Mouse (Mus musculus): ENCODE measurements at regions not wholly inside any gene's neighbourhood (a gene's known extent, or its start where the extent isn't known, plus 50 kb on each side); places are given as distances from the start of the nearest gene placed in this dataset.
A peak's percentile ranks its signal among the peaks of the same experiment; 100 is the strongest.

DNA sequence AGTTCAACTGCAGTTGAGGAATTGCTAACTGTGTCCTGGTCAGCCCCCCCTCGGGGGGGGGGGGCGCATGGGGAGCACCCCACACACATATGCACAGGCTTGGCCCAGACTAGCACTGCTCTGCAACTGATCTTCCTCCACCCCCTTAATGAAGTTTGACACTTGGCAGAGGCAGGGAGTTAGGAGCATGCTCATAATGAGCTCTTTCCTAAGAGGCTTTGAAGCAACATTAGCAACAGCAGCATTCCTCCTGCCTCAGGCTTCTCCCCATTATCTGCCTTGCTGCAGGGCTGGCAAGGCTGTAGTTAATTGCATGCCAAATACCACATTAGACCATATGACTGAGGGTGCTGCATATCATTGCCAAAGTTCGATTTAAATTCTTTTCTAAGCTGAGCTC lies 235.4 kb upstream of the F930015N05Rik start:
- Histone ChIP-seq H3K4me1 (peaks cover 4% of the 10 kb centered on the region; the same call in 1 of the 2 replicates), H3K4me3 (no peak overlapping the region), H3K27ac (no peak overlapping the region), H3K9me3 (no peaks in the 10 kb centered on the region), H3K36me3 (no peaks in the 10 kb centered on the region), H3K27me3 (ENCODE audit: insufficient read depth, poor library complexity, severe bottlenecking) (no peaks in the 10 kb centered on the region)
- DNase-seq (ENCODE audit: low spot score): no peak
- 25% methylated on average over 3 of the region's 3 CpGs for WGBS

DNA sequence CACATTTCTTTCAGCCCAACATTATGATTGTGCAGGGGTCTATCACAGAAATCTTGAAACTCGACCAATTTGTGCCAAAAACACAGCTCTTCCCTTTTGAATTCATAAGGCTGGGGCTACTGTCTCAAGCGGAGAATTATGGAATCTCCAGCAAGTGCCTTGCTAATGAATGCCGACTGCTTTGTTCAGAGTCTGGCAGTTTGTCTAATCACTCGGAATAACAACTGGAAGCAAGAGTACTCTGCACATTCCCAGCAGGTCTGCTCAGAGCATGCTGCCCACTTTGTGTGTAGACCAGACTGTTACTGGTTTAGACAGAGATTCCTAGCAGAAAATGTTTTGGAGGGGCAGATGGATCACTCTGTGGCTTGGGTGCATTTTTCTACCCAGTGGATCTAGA lies 237.1 kb upstream of the F930015N05Rik start:
- no peak for DNase-seq (ENCODE audit: low spot score)
- no peaks in the 10 kb centered on the region for H3K27me3 ChIP-seq (ENCODE audit: insufficient read depth, poor library complexity, severe bottlenecking)
- 69% methylated on average over 4 of the region's 4 CpGs for WGBS
- H3K4me3 ChIP-seq: no peak overlapping the region
- H3K36me3 ChIP-seq: no peaks in the 10 kb centered on the region
- H3K9me3 ChIP-seq: no peaks in the 10 kb centered on the region
- peaks cover 4% of the 10 kb centered on the region; the same call in 1 of the 2 replicates for H3K4me1 ChIP-seq
- no peak overlapping the region for H3K27ac ChIP-seq

DNA sequence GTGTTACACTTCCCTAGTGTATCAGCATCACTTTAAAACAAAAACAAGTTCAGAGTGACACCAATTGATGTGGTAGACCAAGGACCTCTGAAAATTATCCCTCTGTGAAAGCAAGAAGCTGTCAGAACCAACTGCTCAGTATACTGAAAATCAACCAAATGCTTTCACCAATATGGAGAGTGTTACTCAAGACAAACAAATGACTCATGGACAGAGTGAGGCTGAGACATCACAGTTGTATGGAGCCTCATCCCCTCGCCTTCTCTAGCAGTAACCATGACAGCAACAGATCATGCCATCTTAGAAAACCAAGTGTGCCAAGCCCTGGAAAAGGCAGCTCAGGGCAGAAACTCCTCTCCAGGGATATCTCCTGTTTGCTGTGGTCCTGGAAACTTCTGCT lies 267.3 kb upstream of the F930015N05Rik start:
- DNase-seq (ENCODE audit: low spot score): no peak
- no peaks in the 10 kb centered on the region for H3K27me3 ChIP-seq (ENCODE audit: insufficient read depth, poor library complexity, severe bottlenecking)
- H3K27ac ChIP-seq: no peak overlapping the region
- H3K36me3 ChIP-seq: no peaks in the 10 kb centered on the region
- no peak overlapping the region for H3K4me3 ChIP-seq
- H3K9me3 ChIP-seq: no peaks in the 10 kb centered on the region
- no peaks in the 10 kb centered on the region for H3K4me1 ChIP-seq
- 75% methylated on average over 1 of the region's 1 CpGs for WGBS

DNA sequence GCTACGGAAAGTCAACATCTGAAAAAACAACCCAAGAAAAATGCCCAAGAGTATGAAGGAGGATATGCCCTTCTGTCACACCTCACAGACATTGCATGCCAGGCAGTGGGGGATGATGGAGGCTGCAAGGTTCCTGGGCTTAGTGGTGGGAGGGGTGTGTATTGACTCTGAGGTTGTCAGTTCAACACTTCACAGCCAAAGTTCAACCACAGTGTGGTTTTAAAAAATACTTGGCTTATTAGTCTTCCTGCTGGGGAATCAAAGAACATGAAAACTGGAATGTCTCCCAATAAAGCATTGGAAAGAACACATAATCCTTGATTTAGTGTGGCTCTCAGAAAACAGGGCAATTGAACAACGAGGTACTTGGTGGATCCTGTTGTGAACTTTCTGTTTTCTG lies 267.0 kb upstream of the Elac2 start:
- Histone ChIP-seq H3K36me3 (no peaks in the 10 kb centered on the region), H3K4me1 (no peaks in the 10 kb centered on the region), H3K9me3 (no peaks in the 10 kb centered on the region), H3K4me3 (no peak overlapping the region), H3K27ac (no peak overlapping the region), H3K27me3 (ENCODE audit: insufficient read depth, poor library complexity, severe bottlenecking) (0 out of 2 replicates have a peak, but pooled peaks cover 5% of the 10 kb centered on the region)
- no peak for DNase-seq (ENCODE audit: low spot score)
- 79% methylated on average over 2 of the region's 2 CpGs for WGBS

DNA sequence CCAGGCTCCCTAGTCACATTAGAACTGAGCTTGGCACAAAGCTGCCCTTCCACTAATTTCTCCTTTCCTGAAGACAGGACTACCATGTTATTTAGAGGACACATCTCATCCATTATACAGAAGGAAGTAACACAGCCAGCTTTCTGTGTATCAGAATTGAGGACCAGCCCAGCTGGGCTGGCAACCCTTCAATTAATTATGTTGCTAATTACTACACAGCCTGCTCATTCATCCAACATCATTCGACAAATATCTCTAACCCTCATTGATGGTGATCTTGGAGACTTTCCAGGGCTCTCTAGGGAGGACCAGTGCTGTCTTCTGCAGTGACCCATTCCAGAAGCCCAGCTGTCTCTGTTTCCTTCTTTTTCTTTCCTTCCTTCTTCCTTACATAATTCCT lies 263.7 kb upstream of the Elac2 start:
- H3K27ac ChIP-seq: no peak overlapping the region
- H3K4me3 ChIP-seq: no peak overlapping the region
- no peaks in the 10 kb centered on the region for H3K9me3 ChIP-seq
- no peaks in the 10 kb centered on the region for H3K4me1 ChIP-seq
- peaks cover 15% of the 10 kb centered on the region; the same call in 1 of the 2 replicates for H3K27me3 ChIP-seq (ENCODE audit: insufficient read depth, poor library complexity, severe bottlenecking)
- no peak for DNase-seq (ENCODE audit: low spot score)
- no peaks in the 10 kb centered on the region for H3K36me3 ChIP-seq
- 62% methylated on average over 1 of the region's 1 CpGs for WGBS

DNA sequence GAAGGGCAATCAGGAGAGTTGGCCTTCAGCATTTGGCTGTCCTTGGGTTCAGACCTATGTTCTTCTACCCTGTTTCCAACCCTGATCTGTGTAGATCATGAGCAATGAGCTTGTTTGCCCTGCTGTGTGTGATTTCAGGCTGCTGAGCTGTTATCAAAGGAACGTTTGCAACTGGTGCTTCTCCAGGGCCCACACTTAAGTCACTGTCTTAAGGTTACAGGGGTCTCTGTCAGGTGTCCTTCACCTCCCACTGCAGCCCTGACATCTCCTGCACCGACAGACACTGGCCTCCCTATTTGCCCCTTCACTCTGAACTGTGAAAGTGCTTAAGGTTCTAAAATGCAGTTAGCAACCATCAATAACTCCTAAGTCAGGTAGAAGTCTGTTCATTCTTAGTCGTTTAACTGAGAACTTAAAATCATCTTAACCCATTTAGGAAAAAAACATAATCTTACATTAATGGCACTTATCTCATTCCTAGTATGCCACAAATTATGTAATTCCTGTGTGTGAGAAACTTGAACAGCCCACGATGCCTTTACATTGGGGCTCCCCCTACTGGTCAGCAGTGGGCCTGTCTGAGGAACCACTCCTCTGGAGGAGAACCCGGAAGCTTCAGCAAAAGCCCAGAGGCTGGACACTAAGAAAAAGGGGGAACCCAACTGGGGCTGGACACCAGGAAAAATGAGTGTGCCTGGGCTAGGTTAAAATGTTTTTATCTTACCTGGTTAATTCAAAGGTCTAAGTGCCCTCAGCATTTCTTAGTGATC lies 260.3 kb upstream of the Elac2 start:
- DNase-seq (ENCODE audit: low spot score): peak; percentile 82
- H3K36me3 ChIP-seq: no peaks in the 10 kb centered on the region
- no peaks in the 10 kb centered on the region for H3K4me1 ChIP-seq
- no peak overlapping the region for H3K27ac ChIP-seq
- H3K9me3 ChIP-seq: no peaks in the 10 kb centered on the region
- WGBS: 14% methylated on average over 5 of the region's 5 CpGs
- peaks cover 15% of the 10 kb centered on the region; the same call in 1 of the 2 replicates for H3K27me3 ChIP-seq (ENCODE audit: insufficient read depth, poor library complexity, severe bottlenecking)
- H3K4me3 ChIP-seq: no peak overlapping the region

DNA sequence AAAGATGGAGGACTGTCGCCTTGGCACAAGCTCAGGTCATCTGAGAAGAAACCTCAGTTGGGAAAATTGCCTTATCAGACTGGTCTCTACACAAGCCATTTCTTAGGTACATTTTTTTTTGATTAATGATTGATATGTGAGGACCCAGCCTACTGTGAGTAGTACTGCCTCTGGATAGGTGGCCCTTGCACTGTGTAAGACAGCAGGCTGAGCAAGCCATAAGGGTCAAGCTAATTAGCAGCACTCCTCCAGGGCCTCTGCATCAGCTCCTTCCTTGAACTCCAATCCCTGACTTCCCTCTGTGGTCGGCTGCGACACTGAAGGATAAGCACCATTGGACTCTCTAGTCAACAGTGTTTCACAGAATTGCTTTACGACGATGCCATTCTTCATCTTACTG lies 252.6 kb upstream of the Elac2 start:
- no peaks in the 10 kb centered on the region for H3K27me3 ChIP-seq (ENCODE audit: insufficient read depth, poor library complexity, severe bottlenecking)
- H3K4me1 ChIP-seq: no peaks in the 10 kb centered on the region
- DNase-seq (ENCODE audit: low spot score): no peak
- no peak overlapping the region for H3K27ac ChIP-seq
- no peak overlapping the region for H3K4me3 ChIP-seq
- WGBS: 87% methylated on average over 5 of the region's 5 CpGs
- no peaks in the 10 kb centered on the region for H3K9me3 ChIP-seq
- H3K36me3 ChIP-seq: no peaks in the 10 kb centered on the region

DNA sequence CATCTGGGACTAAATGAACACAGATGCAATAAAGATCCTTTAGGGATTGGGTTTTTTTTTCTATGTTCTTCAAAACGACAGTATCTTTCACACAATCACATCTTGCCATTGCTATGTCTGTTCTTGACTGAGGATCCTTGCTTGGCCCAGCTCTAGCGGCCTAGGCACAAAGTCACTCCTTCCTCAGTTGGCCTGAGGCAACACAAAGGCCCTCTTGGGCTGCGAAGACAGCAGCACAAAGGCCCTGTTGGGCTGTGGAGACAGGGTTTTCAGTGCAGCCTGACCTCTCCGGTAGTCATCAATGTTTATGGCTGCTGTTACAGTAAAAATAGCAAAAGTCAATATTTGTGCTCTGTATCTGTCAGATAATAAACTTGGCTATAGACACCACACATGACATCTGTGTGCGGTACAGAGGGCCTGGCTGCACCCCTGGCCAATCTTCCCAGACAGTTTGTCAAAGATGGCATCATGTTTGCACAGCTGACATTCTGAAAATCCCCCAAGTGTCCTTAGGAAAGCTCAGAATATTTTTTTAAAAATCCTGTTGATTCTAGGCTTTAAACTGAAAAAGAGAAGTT lies 250.9 kb upstream of the Elac2 start:
- Histone ChIP-seq H3K27me3 (ENCODE audit: insufficient read depth, poor library complexity, severe bottlenecking) (no peaks in the 10 kb centered on the region), H3K4me3 (no peak overlapping the region), H3K36me3 (no peaks in the 10 kb centered on the region), H3K27ac (no peak overlapping the region), H3K4me1 (no peaks in the 10 kb centered on the region), H3K9me3 (no peaks in the 10 kb centered on the region)
- no peak for DNase-seq (ENCODE audit: low spot score)
- WGBS: 71% methylated on average over 5 of the region's 5 CpGs

DNA sequence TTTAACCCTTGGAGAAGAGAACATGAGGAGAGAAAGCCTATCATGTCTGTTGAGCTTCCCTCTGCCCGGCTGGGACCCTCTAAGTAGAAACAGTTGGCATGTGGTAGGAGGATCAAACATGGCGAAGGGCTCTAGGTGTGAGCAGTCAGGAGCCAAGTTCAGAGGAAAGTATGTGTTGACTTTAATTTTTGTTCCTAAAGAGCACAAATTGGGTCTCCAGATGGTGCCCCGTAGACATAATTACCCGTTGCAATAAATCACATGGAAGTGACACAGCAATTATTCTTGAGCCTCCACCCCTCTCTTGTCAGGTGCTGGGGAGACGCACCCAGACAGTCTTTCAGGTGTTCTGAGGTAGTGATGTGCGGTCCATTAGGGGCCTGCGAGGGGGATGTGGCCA lies 239.9 kb upstream of the Elac2 start:
- Histone ChIP-seq H3K4me1 (no peaks in the 10 kb centered on the region), H3K36me3 (no peaks in the 10 kb centered on the region), H3K27ac (no peak overlapping the region), H3K27me3 (ENCODE audit: insufficient read depth, poor library complexity, severe bottlenecking) (no peaks in the 10 kb centered on the region), H3K9me3 (no peaks in the 10 kb centered on the region), H3K4me3 (no peak overlapping the region)
- DNase-seq (ENCODE audit: low spot score): no peak
- WGBS: 81% methylated on average over 7 of the region's 7 CpGs

DNA sequence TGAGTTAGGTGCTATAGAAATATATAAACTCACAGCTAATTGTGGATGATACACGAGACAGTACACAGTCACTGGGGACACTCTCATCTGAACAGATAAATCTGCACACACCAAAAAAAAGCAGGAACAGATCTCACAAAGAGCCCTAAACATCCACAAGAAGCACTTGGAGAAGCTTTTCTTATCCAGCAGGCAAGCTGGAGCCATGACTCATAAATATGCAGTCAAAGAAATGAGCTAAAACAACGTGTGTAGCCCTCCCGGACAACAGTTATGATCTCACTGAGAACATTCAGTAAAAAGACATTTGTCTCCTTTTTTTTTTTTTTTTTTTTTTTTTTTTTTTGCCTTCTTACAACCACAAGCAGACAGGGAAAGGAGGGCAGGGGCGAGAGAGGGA lies 235.1 kb upstream of the Elac2 start:
- no peak overlapping the region for H3K27ac ChIP-seq
- H3K9me3 ChIP-seq: no peaks in the 10 kb centered on the region
- DNase-seq (ENCODE audit: low spot score): no peak
- H3K4me3 ChIP-seq: no peak overlapping the region
- H3K27me3 ChIP-seq (ENCODE audit: insufficient read depth, poor library complexity, severe bottlenecking): no peaks in the 10 kb centered on the region
- 76% methylated on average over 4 of the region's 4 CpGs for WGBS
- no peaks in the 10 kb centered on the region for H3K4me1 ChIP-seq
- H3K36me3 ChIP-seq: no peaks in the 10 kb centered on the region

DNA sequence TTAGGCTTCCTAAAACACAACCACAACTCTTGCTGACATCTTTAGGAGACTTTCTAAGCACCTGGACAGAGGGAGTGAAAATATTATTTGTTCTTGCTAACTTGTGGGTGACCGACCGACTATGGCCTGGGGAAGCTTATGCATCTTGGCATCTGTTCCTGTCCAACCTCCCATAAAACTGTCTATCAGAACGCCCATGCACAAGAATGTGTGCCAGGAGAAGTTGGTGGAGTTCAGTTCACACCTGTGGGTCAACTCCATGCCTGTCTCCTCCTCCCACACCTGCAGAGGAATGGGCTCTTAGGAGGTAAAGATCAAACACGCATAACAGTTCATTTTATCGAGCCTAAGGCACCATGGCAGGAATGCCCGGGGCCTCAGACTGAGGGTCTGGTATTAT lies 232.7 kb upstream of the Elac2 start:
- Histone ChIP-seq H3K4me1 (no peaks in the 10 kb centered on the region), H3K27ac (no peak overlapping the region), H3K9me3 (no peaks in the 10 kb centered on the region), H3K27me3 (ENCODE audit: insufficient read depth, poor library complexity, severe bottlenecking) (no peaks in the 10 kb centered on the region), H3K4me3 (no peak overlapping the region), H3K36me3 (no peaks in the 10 kb centered on the region)
- 76% methylated on average over 6 of the region's 6 CpGs for WGBS
- no peak for DNase-seq (ENCODE audit: low spot score)

DNA sequence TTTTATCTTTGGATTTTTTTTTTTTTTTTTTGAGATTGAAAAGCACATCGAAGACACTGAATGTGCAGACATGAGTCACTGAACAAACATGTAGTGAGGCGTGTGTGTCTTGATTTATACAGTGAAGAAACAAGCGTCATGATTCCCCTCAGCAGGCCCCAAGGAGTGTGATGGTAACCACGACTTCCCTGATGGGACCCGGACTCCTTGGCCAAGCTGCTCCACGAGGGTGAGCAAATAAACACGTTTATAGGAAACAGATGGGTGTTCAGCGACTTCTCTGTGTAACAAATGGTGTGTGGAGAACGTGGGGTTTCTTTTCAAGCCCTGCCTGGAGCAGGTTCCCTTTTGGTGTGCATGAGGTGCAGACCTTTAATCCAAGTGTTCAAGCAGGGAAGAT lies 228.9 kb upstream of the Elac2 start:
- no peak for DNase-seq (ENCODE audit: low spot score)

DNA sequence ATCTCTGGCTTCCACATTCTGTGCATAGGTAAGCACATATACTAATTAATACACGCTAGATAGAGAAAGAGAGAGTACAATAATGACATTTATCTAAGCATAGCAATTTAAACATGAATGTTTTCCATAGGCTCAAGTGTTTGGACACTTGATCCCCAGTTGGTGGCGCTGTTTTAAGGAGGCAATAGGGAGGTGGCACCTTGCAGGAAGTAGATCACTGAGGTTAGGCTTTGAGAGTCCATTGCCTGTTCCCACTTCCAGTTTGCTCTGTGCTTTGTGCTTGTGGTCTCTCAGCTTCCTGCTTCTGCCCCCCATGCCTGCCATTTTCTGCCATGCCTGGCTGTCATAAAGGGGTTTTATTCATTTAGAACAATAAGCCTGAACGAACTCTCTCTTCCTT lies 226.5 kb upstream of the Elac2 start:
- H3K27ac ChIP-seq: no peak overlapping the region
- 64% methylated on average over 3 of the region's 3 CpGs for WGBS
- H3K36me3 ChIP-seq: no peaks in the 10 kb centered on the region
- peaks cover 7% of the 10 kb centered on the region for H3K4me1 ChIP-seq
- H3K4me3 ChIP-seq: no peak overlapping the region
- no peaks in the 10 kb centered on the region for H3K9me3 ChIP-seq
- no peak for DNase-seq (ENCODE audit: low spot score)
- no peaks in the 10 kb centered on the region for H3K27me3 ChIP-seq (ENCODE audit: insufficient read depth, poor library complexity, severe bottlenecking)

More for the DNA sequence above, 228.9 kb upstream of the Elac2 start:
- Histone ChIP-seq H3K36me3 (no peaks in the 10 kb centered on the region), H3K4me3 (no peak overlapping the region), H3K4me1 (peaks cover 7% of the 10 kb centered on the region), H3K27me3 (ENCODE audit: insufficient read depth, poor library complexity, severe bottlenecking) (no peaks in the 10 kb centered on the region), H3K27ac (no peak overlapping the region), H3K9me3 (no peaks in the 10 kb centered on the region)
- WGBS: 33% methylated on average over 9 of the region's 9 CpGs

DNA sequence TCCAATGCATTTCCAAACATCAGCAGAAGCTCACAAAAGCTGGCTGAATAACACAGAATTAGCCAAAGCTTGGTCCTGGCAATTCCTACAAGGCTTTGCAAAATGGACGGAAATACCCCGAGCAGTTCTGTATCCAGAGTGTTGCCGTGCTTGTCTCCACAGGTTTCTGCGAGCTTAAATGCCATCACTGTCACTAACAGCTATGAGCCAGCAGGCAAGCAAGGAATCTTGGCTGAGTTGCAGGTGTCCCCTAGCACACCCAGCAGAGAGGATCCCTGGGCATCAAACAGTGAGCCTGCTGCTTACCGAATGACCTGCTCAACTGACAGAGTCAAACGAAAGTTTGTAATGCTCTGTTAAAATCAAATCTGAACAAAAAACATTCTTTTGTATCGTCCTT lies 226.0 kb upstream of the Elac2 start:
- H3K4me1 ChIP-seq: peaks cover 7% of the 10 kb centered on the region
- H3K9me3 ChIP-seq: no peaks in the 10 kb centered on the region
- WGBS: 68% methylated on average over 7 of the region's 7 CpGs
- H3K27me3 ChIP-seq (ENCODE audit: insufficient read depth, poor library complexity, severe bottlenecking): no peaks in the 10 kb centered on the region
- no peak for DNase-seq (ENCODE audit: low spot score)
- H3K36me3 ChIP-seq: no peaks in the 10 kb centered on the region
- no peak overlapping the region for H3K4me3 ChIP-seq
- no peak overlapping the region for H3K27ac ChIP-seq
